Mouse (Mus musculus): ENCODE measurements around the gene Dll3. TPM values are rescaled to one million over a fixed set of nuclear protein-coding genes. Genes with fewer than 3 reads are reported as not detected.

Dll3 gene
- polyA plus RNA-seq, 2 experiments: 0.83 to 0.92 TPM

GRCm38 (mm10) chr7:28334534-28334933, 32.5 kb upstream of the Dll3 start:
- WGBS: 82% methylated on average over 4 of the region's 4 CpGs
- no peak overlapping the region for H3K9ac ChIP-seq (ENCODE audit: low read depth, low read length, severe bottlenecking)
- H3K4me1 ChIP-seq (ENCODE audit: control insufficient read depth, insufficient read depth, low read length): peaks cover 3% of the 10 kb centered on the region; the same call in 1 of the 2 replicates
- H3K27me3 ChIP-seq (ENCODE audit: control insufficient read depth, insufficient read depth, low read length): no peaks in the 10 kb centered on the region
- H3K9me3 ChIP-seq (ENCODE audit: control insufficient read depth, low read length): no peaks in the 10 kb centered on the region
- peaks cover 29% of the 10 kb centered on the region for H3K36me3 ChIP-seq (ENCODE audit: control insufficient read depth, insufficient read depth, low read length)
- ATAC-seq (ENCODE audit: low FRiP score, low read depth): no peak
- H3K27ac ChIP-seq (replicated peaks; ENCODE audit: low read depth, low read length): no peak overlapping the region
- H3K4me3 ChIP-seq (replicated peaks; ENCODE audit: low read length): no peak overlapping the region
- no peak for DNase-seq (ENCODE audit: low spot score)
- H3K4me2 ChIP-seq (replicated peaks; ENCODE audit: low read depth, low read length, severe bottlenecking): no peak overlapping the region
- no peak for TF ChIP-seq POLR2A (IDR thresholded peaks at IDR 0.05; ENCODE audit: borderline replicate concordance, extremely low read depth, insufficient read depth, insufficient read length)

- Histone ChIP-seq H3K27me3 (ENCODE audit: control insufficient read depth, insufficient read depth, low read length) (no peaks in the 10 kb centered on the region), H3K4me3 (replicated peaks; ENCODE audit: low read length) (no peak overlapping the region), H3K4me1 (ENCODE audit: control insufficient read depth, insufficient read depth, low read length) (no peaks in the 10 kb centered on the region), H3K9me3 (ENCODE audit: control insufficient read depth, low read length) (no peaks in the 10 kb centered on the region), H3K9ac (ENCODE audit: low read depth, low read length, severe bottlenecking) (no peak overlapping the region), H3K27ac (replicated peaks; ENCODE audit: low read depth, low read length) (no peak overlapping the region), H3K4me2 (replicated peaks; ENCODE audit: low read depth, low read length, severe bottlenecking) (no peak overlapping the region), H3K36me3 (ENCODE audit: control insufficient read depth, insufficient read depth, low read length) (peaks cover 77% of the 10 kb centered on the region)
- WGBS: 95% methylated on average over 2 of the region's 2 CpGs
- no peak for TF ChIP-seq POLR2A (IDR thresholded peaks at IDR 0.05; ENCODE audit: borderline replicate concordance, extremely low read depth, insufficient read depth, insufficient read length)
- ATAC-seq (ENCODE audit: low FRiP score, low read depth): no peak
- no peak for DNase-seq (ENCODE audit: low spot score)
These were observed 26.2 kb upstream of the Dll3 start for GRCm38 (mm10) chr7:28328260-28328659.

GRCm38 (mm10) chr7:28326457-28326856, 24.4 kb upstream of the Dll3 start:
- no peak overlapping the region for H3K4me2 ChIP-seq (replicated peaks; ENCODE audit: low read depth, low read length, severe bottlenecking)
- no peak overlapping the region for H3K9ac ChIP-seq (ENCODE audit: low read depth, low read length, severe bottlenecking)
- H3K36me3 ChIP-seq (ENCODE audit: control insufficient read depth, insufficient read depth, low read length): peaks cover 94% of the 10 kb centered on the region
- 81% methylated on average over 4 of the region's 4 CpGs for WGBS
- no peaks in the 10 kb centered on the region for H3K9me3 ChIP-seq (ENCODE audit: control insufficient read depth, low read length)
- H3K27me3 ChIP-seq (ENCODE audit: control insufficient read depth, insufficient read depth, low read length): no peaks in the 10 kb centered on the region
- no peak for TF ChIP-seq POLR2A (IDR thresholded peaks at IDR 0.05; ENCODE audit: borderline replicate concordance, extremely low read depth, insufficient read depth, insufficient read length)
- H3K27ac ChIP-seq (replicated peaks; ENCODE audit: low read depth, low read length): no peak overlapping the region
- H3K4me3 ChIP-seq (replicated peaks; ENCODE audit: low read length): no peak overlapping the region
- DNase-seq (ENCODE audit: low spot score) (no peak), ATAC-seq (ENCODE audit: low FRiP score, low read depth) (no peak)
- H3K4me1 ChIP-seq (ENCODE audit: control insufficient read depth, insufficient read depth, low read length): no peaks in the 10 kb centered on the region

- ATAC-seq (ENCODE audit: low FRiP score, low read depth): no peak
- H3K27ac ChIP-seq (replicated peaks; ENCODE audit: low read depth, low read length): no peak overlapping the region
- H3K4me1 ChIP-seq (ENCODE audit: control insufficient read depth, insufficient read depth, low read length): no peaks in the 10 kb centered on the region
- H3K9me3 ChIP-seq (ENCODE audit: control insufficient read depth, low read length): no peaks in the 10 kb centered on the region
- peaks cover 93% of the 10 kb centered on the region for H3K36me3 ChIP-seq (ENCODE audit: control insufficient read depth, insufficient read depth, low read length)
- no peak for DNase-seq (ENCODE audit: low spot score)
- 96% methylated on average over 8 of the region's 8 CpGs for WGBS
- no peaks in the 10 kb centered on the region for H3K27me3 ChIP-seq (ENCODE audit: control insufficient read depth, insufficient read depth, low read length)
- no peak overlapping the region for H3K4me3 ChIP-seq (replicated peaks; ENCODE audit: low read length)
- no peak for TF ChIP-seq POLR2A (IDR thresholded peaks at IDR 0.05; ENCODE audit: borderline replicate concordance, extremely low read depth, insufficient read depth, insufficient read length)
- no peak overlapping the region for H3K9ac ChIP-seq (ENCODE audit: low read depth, low read length, severe bottlenecking)
- H3K4me2 ChIP-seq (replicated peaks; ENCODE audit: low read depth, low read length, severe bottlenecking): no peak overlapping the region
These were observed 23.3 kb upstream of the Dll3 start for GRCm38 (mm10) chr7:28325293-28325692.

GRCm38 (mm10) chr7:28321974-28322720, 20.1 kb upstream of the Dll3 start:
- WGBS: 94% methylated on average over 15 of the region's 15 CpGs
- Histone ChIP-seq H3K36me3 (ENCODE audit: control insufficient read depth, insufficient read depth, low read length) (peaks cover 98% of the 10 kb centered on the region), H3K4me3 (replicated peaks; ENCODE audit: low read length) (no peak overlapping the region), H3K9me3 (ENCODE audit: control insufficient read depth, low read length) (no peaks in the 10 kb centered on the region), H3K27me3 (ENCODE audit: control insufficient read depth, insufficient read depth, low read length) (no peaks in the 10 kb centered on the region), H3K27ac (replicated peaks; ENCODE audit: low read depth, low read length) (no peak overlapping the region), H3K9ac (ENCODE audit: low read depth, low read length, severe bottlenecking) (no peak overlapping the region), H3K4me1 (ENCODE audit: control insufficient read depth, insufficient read depth, low read length) (no peaks in the 10 kb centered on the region), H3K4me2 (replicated peaks; ENCODE audit: low read depth, low read length, severe bottlenecking) (no peak overlapping the region)
- ATAC-seq (ENCODE audit: low FRiP score, low read depth) (no peak), DNase-seq (ENCODE audit: low spot score) (no peak)
- no peak for TF ChIP-seq POLR2A (IDR thresholded peaks at IDR 0.05; ENCODE audit: borderline replicate concordance, extremely low read depth, insufficient read depth, insufficient read length)

Data from limb, embryonic 14.5 days (tissue).